Mouse (Mus musculus) stomach, postnatal 0 days (tissue): ENCODE measurements around the gene Pip4k2c. TPM values are rescaled to one million over a fixed set of nuclear protein-coding genes. Genes with fewer than 3 reads are reported as not detected.

ENCODE experiments used
- ATAC-seq: fragments of 200-750 bp; cut with Nextera tagmentation; 2 replicates; pipeline ENCODE4 v1.8.0; 2017; ENCODE audit not compliant: low FRiP score, low TSS enrichment
- DNase-seq: peaks from one replicate; pipeline ENCODE4 v3.0.0-alpha.2; 2016; ENCODE audit warnings: low spot score
- H3K27ac ChIP-seq: fragments of 300-500 bp; sonication (generic); replicated peaks from 2 replicates; pipeline ENCODE4 v1.5.1; 2014; ENCODE audit warnings: mild to moderate bottlenecking, control low read depth
- H3K27me3 ChIP-seq: fragments of 300-500 bp; sonication (generic); 2 replicates; pipeline ENCODE4 v1.6.1; 2014; ENCODE audit warnings: low read length; ENCODE audit not compliant: control insufficient read depth, insufficient read depth
- H3K36me3 ChIP-seq: fragments of 300-500 bp; sonication (generic); 2 replicates; pipeline ENCODE4 v1.6.1; 2014; ENCODE audit warnings: low read length, mixed read lengths; ENCODE audit not compliant: control insufficient read depth, insufficient read depth
- H3K4me1 ChIP-seq: fragments of 300-500 bp; sonication (generic); replicated peaks from 2 replicates; pipeline ENCODE4 v1.6.1; 2014; ENCODE audit warnings: antibody characterized with exemption; ENCODE audit not compliant: control insufficient read depth, insufficient read depth
- H3K4me2 ChIP-seq: fragments of 300-500 bp; sonication (generic); replicated peaks from 2 replicates; pipeline ENCODE4 v1.6.1; 2014; ENCODE audit warnings: low read depth, mild to moderate bottlenecking, control low read depth, moderate library complexity
- H3K4me3 ChIP-seq: fragments of 300-500 bp; sonication (generic); 2 replicates; pipeline ENCODE4 v1.5.1; 2014; ENCODE audit warnings: low read depth, low read length, control low read depth
- H3K9ac ChIP-seq: fragments of 300-500 bp; sonication (generic); 2 replicates; pipeline ENCODE4 v1.6.1; 2014; ENCODE audit warnings: mild to moderate bottlenecking, low read length, control low read depth, mixed read lengths
- H3K9me3 ChIP-seq: fragments of 300-500 bp; sonication (generic); 2 replicates; pipeline ENCODE4 v1.6.1; 2016; ENCODE audit warnings: low read length; ENCODE audit not compliant: control insufficient read depth
- CTCF ChIP-seq: IDR thresholded peaks from 2 replicates; pipeline ENCODE4 v1.5.1; 2016; ENCODE audit warnings: antibody characterized with exemption, low read depth, mild to moderate bottlenecking, moderate library complexity
- EP300 ChIP-seq: optimal IDR thresholded peaks from 2 replicates; pipeline ENCODE3; 2016; ENCODE audit warnings: antibody characterized with exemption
- WGBS: fragments of 180-500 bp; shearing (Covaris S2); extraction: QIAGEN DNeasy Blood & Tissue Kit; methylation state at CpG from one replicate; pipeline ENCODE4 v1.1.7; 2014; 5-methylcytosine and 5-hydroxymethylcytosine counted together
- polyA plus RNA-seq: library from polyadenylated mRNA; unstranded; fragments of >200 nt; fragmentation: Nextera tagmentation; extraction: Ambion mirVana; gene quantifications from 2 replicates; pipeline ENCODE4 v1.2.1, GENCODE M21; 2015

Pip4k2c gene
- polyA plus RNA-seq, 1 experiment from 2014 or later = 23.2 TPM

- WGBS = 2% methylated on average over 27 of the region's 29 CpGs
- H3K27me3 ChIP-seq = no peaks in the 10 kb centered on the region
- no peaks in the 10 kb centered on the region for H3K9me3 ChIP-seq
- DNase-seq (peak; percentile 85), ATAC-seq (peak; percentile 69)
- H3K4me1 ChIP-seq = 0 out of 2 replicates have a peak, but pooled peaks cover 2% of the 10 kb centered on the region
- peak overlapping the region; percentile 51 for H3K4me2 ChIP-seq
- no peak overlapping the region for H3K9ac ChIP-seq
- peak overlapping the region; percentile 34 for H3K4me3 ChIP-seq
- no peak overlapping the region for H3K27ac ChIP-seq
- H3K36me3 ChIP-seq = no peaks in the 10 kb centered on the region
- TF ChIP-seq CTCF (peak; percentile 84), EP300 (no peak)
These were observed 40.5 kb downstream of the Pip4k2c start for GRCm38 (mm10) chr10:127170837-127171272.

- DNase-seq = no peak
- Histone ChIP-seq H3K9me3 (no peaks in the 10 kb centered on the region), H3K9ac (no peak overlapping the region), H3K4me2 (peak overlapping the region; percentile 51), H3K27ac (no peak overlapping the region), H3K27me3 (no peaks in the 10 kb centered on the region), H3K36me3 (no peaks in the 10 kb centered on the region), H3K4me3 (peak overlapping the region; percentile 34; the same call in 1 of the 2 replicates), H3K4me1 (0 out of 2 replicates have a peak, but pooled peaks cover 6% of the 10 kb centered on the region)
- no peak for TF ChIP-seq EP300
- TF ChIP-seq CTCF = peak; percentile 52
- 20% methylated on average over 22 of the region's 22 CpGs for WGBS
- ATAC-seq = no peak
These were observed 41.4 kb downstream of the Pip4k2c start for GRCm38 (mm10) chr10:127170002-127170401.

- Histone ChIP-seq H3K4me3 (peak overlapping the region; percentile 61; the same call in 1 of the 2 replicates), H3K4me2 (peak overlapping the region; percentile 99), H3K36me3 (no peaks in the 10 kb centered on the region), H3K27me3 (no peaks in the 10 kb centered on the region), H3K27ac (peak overlapping the region; percentile 88), H3K4me1 (0 out of 2 replicates have a peak, but pooled peaks cover 6% of the 10 kb centered on the region), H3K9ac (no peak overlapping the region; the same call in 1 of the 2 replicates), H3K9me3 (no peaks in the 10 kb centered on the region)
- whole genome bisulfite sequencing = 35% methylated on average over 10 of the region's 10 CpGs
- peak; percentile 19 for ATAC-seq
- peak; percentile 70 for DNase-seq
- no peak for TF ChIP-seq EP300
- TF ChIP-seq CTCF = no peak
These were observed 43.7 kb downstream of the Pip4k2c start for GRCm38 (mm10) chr10:127167614-127168192.

GRCm38 (mm10) chr10:127166771-127167613 lies 44.4 kb downstream of the Pip4k2c start:
- ATAC-seq (no peak), DNase-seq (no peak)
- Histone ChIP-seq H3K27ac (peak overlapping the region; percentile 88), H3K9ac (peak overlapping the region; percentile 35; the same call in 1 of the 2 replicates), H3K27me3 (no peaks in the 10 kb centered on the region), H3K4me2 (peak overlapping the region; percentile 99), H3K4me3 (peak overlapping the region; percentile 61), H3K36me3 (no peaks in the 10 kb centered on the region), H3K4me1 (0 out of 2 replicates have a peak, but pooled peaks cover 6% of the 10 kb centered on the region), H3K9me3 (no peaks in the 10 kb centered on the region)
- WGBS = 32% methylated on average over 15 of the region's 15 CpGs
- TF ChIP-seq CTCF = no peak
- no peak for TF ChIP-seq EP300

GRCm38 (mm10) chr10:127166404-127166715 lies 45.0 kb downstream of the Pip4k2c start:
- 0 out of 2 replicates have a peak, but pooled peaks cover 6% of the 10 kb centered on the region for H3K4me1 ChIP-seq
- WGBS = 8% methylated on average over 11 of the region's 11 CpGs
- H3K27me3 ChIP-seq = no peaks in the 10 kb centered on the region
- peak overlapping the region; percentile 88 for H3K27ac ChIP-seq
- peak overlapping the region; percentile 77 for H3K9ac ChIP-seq
- no peaks in the 10 kb centered on the region for H3K9me3 ChIP-seq
- DNase-seq = no peak
- no peaks in the 10 kb centered on the region for H3K36me3 ChIP-seq
- peak overlapping the region; percentile 99 for H3K4me2 ChIP-seq
- TF ChIP-seq CTCF (no peak), EP300 (no peak)
- peak overlapping the region; percentile 61 for H3K4me3 ChIP-seq
- ATAC-seq = no peak
